ENCODE assay signal across 14 mouse cellular contexts in genomic region chr11:79718829-79719346, GRCm38 (mm10).
A peak's percentile ranks its signal among the peaks of the same experiment; 100 is the strongest.
DNase-seq lines count a peak whose midpoint lies in the region; TF ChIP-seq lines count a peak whose summit lies in the region.
"Had no signal": no experiment of that assay in that cellular context is flagged by ENCODE, and none has a peak within 500 bp of the region (broad histone marks: within the 10 kb centered on the region; RNA-seq: fewer than 3 reads in every experiment).

No protein-coding gene starts in this region.

- no peak for TF ChIP-seq POLR2A in lung, adult 2 months (IDR thresholded peaks at IDR 0.05; ENCODE audit: borderline replicate concordance, extremely low read depth, low read depth, low read length)

- peaks cover 32% of the 10 kb centered on the region for H3K4me1 ChIP-seq in lung, adult 2 months (ENCODE audit: control insufficient read depth, insufficient read depth, low read length)

- DNase-seq in gastrocnemius, adult 18-20 months (ENCODE audit: low spot score): peak; percentile 70
- no peak for DNase-seq in gastrocnemius, postnatal 10 days
- peak; percentile 50 for DNase-seq in lung, postnatal 10 days
- DNase-seq in lung, adult 2 months: no peak
- DNase-seq in lung, postnatal 25 days (ENCODE audit: low spot score): peak; percentile 62
- DNase-seq in kidney, adult 18-20 months: no peak
- DNase-seq in cerebellum, adult 9-10 months: no peak
- DNase-seq in kidney, adult 8-10 months: no peak
- DNase-seq: cerebellum, adult 8-10 months; kidney, postnatal 4 days; spleen, adult 18-20 months had no signal

- WGBS in lung, adult 2 months: 62% methylated on average over 8 of the region's 8 CpGs

- TF ChIP-seq CTCF in lung, adult 2 months (IDR thresholded peaks at IDR 0.05; ENCODE audit: insufficient read depth, low read length): no peak

- H3K4me3 ChIP-seq in lung, adult 2 months (replicated peaks; ENCODE audit: extremely low read depth, low read depth, low read length): no peak overlapping the region
- H3K4me3 ChIP-seq: heart, embryonic 10.5 days; hindbrain, embryonic 10.5 days; left cerebral cortex, adult 2 months had no signal

Comparison
In these comparisons a context has a peak if more than half of its experiments do, and no peak if none do; other contexts are left out.
1. DNase-seq: peak in gastrocnemius, adult 18-20 months (single experiment), lung, postnatal 10 days (single experiment) and lung, postnatal 25 days (single experiment); none in gastrocnemius, postnatal 10 days (single experiment), lung, adult 2 months (single experiment), kidney, adult 18-20 months (single experiment), cerebellum, adult 9-10 months (single experiment) and kidney, adult 8-10 months (0 of 2).